Mouse (Mus musculus) forelimb bud, embryonic 11.5 days (tissue): ENCODE measurements around the gene Klf3.
"Not testable (repeated sequence)": the region's sequence is repeated elsewhere in the genome, so short reads cannot be mapped to it uniquely, and the experiment has no call there.

ENCODE experiments used
- DNase-seq: peaks from one replicate; pipeline ENCODE4 v3.0.0-alpha.2; 2012; ENCODE audit warnings: low read depth, low spot score

Klf3 gene

GRCm38 (mm10) chr5:64878526-64878925 is 75.3 kb downstream of the Klf3 start:
- no peak for DNase-seq

DNA sequence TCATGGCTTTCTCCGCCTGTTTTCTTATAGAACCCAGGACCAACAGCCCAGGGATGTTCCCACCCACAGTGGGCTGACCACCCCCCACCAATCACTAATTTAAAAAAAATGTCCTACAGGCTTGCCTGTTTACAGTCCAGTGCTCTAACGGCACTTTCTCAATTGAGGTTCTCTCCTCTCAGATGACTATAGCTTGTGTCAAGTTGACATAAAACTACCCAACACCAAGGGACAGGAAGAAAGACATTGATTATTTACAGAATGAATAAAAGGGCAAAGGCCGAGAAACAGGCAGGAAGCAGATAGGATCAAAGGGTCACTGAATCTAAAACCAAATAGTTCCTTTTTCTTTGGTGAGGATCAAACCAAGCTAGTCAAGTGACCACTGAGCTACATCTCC is 76.1 kb downstream of the Klf3 start:
- DNase-seq, result no peak

DNA sequence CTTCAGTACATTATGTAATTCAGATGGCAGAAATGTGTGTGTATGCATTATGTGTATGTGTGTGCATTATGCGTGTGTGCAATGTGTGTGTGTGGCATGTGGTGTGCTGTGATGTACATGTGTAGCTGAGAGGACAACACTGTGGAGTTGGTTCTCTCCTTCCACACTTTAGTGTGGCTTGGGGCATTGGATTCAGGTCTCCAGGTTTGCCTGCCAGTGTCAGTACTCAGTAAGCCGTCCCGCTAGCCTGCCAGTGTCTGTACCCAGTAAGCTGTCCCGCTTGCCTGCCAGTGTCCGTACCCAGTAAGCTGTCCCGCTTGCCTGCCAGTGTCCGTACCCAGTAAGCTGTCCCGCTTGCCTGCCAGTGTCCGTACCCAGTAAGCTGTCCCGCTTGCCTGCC is 78.4 kb downstream of the Klf3 start:
- DNase-seq, result not testable (repeated sequence)

DNA sequence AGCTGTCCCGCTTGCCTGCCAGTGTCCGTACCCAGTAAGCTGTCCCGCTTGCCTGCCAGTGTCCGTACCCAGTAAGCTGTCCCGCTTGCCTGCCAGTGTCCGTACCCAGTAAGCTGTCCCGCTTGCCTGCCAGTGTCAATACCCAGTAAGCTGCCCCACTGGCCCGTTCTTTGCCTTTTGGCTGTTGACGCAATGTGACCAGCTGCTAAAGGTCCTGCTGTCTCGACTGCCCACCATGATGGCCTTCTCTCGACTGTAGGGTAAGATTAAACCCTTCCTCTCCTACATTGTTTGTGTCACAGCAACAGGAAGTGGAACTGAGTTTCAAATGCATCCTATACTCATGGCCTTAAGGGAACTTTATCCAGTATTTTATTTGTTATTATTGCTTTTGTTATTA is 78.8 kb downstream of the Klf3 start:
- DNase-seq, result not testable (repeated sequence)
